Mouse (Mus musculus) lung, postnatal 4 days (tissue): Measurements from ENCODE around the gene Ano1.

Experiments
- DNase-seq, 2 experiments: peaks; one replicate each; pipeline ENCODE4 v3.0.0; 2021

Ano1 gene

DNA sequence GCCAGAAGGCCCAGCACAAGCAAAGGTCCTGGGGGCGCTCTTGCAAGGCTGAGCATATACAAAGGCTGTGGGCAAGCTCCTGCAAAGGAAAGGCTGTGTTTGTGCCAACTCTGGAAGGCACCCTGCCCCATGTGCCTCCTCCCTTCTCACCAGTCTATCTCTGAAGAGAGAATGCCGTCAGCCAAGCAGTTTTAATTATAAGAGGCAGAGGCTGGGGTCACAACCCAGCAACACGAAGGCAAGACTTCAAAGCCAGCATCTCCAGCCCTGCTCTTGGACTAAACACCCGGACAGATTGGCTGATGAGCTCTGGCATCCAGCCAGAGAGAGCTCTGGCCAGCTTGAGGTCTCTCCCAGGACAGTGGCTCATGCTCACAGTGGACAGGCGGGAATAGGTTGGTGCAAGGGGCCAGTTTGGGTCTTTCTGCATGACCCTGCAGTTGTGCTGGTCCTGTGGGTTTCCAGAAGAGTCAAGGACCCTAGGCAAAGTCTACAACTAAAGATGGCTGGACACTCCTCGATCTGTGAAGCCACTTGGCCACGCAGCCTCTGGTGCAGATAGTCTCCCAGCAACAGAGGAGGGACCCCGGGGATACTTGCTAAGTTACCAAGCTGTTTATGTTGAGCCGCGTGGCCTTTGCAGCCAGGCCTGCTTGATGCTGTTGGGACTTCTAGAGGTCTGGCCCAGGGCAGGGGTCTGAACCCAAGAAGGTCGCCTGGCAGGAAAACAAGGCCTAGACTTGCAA is 12.9 kb upstream of the Ano1 start:
- DNase-seq, result peak; percentile 51 to 75

DNA sequence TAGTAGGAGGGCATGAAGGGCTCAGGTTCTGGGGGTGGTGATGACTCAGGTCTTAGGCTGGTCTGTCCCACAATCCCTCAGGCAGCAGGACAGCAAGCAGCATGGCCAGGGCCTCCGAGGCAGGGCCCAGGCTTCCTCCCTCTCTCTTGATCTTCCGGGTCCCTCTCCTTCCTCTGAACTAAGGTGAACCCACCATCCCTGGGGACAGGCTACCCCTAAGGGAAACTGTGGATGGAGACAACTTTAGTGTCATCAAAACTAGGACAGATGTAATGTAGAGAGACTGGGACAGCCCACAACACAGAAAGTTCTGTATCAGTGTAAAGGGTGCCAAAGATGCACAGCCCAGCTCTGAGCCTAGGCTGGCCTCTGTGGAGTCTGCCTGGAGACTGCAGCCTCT is 12.2 kb upstream of the Ano1 start:
- no peak for DNase-seq

DNA sequence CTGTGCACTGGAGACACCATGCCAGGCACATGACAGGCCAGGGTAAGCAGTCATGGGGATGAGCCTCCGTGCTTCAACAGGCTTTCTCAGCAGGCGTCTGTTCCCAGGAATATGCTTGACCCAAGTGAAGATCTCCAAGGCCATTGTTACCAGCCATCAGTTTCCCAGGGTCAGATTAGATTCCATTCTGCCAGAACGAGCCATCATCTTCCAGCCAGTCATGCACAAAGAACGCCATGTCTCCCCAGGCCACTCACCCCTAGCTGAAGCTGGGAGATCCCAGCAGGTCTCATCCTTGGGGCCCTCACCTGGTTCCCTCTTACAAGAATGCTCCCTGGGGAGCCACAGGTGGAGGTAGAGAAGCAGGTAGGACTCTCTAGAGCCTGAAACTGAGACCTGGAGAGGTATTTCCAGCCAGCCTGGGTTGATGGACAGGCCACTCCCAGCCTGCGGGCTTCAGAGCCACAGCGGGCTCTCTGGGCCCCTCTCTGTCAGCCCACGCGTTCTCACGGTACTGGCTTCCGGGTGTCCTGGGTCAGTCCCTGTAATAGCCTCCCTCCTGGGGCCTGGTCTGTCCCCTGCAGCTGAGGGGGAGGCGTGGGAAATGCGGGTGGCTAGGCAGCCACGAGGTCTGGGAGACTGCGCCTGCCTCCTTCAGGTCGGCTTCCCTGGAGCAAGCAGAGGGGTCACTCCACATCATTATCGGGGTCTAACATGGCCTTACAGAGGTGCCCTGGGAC is 10.9 kb upstream of the Ano1 start:
- DNase-seq, result peak in 1 of 2 experiments; percentile 44

DNA sequence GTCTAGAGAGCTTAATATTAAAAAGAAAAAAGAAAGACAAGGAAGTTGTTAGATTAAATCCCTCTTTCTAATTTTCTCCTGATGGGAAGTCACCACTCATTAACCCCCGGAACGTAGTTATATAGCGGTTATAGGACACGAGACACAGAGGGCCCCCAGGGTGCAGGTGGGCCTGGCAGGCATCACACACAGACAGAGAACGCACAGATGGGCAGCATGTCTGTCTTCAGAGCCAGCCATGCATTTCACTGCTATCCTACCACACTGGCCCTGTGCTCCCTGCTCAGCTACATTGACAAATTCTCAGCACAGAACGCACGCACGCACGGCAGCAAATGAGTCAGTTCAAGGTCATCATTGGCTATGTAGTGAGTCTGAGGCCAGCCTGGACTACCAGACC is 8.5 kb upstream of the Ano1 start:
- DNase-seq, result no peak

DNA sequence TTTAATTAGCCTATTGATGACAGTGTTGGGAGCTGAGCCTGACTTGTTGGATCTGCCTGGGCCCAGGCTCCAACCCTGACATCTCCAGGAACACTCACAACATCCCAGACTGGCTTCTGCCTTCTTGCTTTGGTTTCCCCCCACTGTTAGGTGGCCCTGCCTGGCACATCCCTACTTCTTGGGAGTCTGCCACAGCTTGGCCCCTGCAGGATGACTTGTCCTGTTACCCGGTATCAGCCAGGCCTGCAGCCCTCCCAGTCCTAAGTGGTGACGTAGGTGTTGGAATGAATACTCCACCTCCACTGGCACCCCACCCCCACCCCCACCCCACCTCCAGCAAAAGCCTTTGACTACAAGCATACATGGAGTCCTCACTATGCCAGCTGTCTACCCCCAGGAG is 7.7 kb upstream of the Ano1 start:
- no peak for DNase-seq

DNA sequence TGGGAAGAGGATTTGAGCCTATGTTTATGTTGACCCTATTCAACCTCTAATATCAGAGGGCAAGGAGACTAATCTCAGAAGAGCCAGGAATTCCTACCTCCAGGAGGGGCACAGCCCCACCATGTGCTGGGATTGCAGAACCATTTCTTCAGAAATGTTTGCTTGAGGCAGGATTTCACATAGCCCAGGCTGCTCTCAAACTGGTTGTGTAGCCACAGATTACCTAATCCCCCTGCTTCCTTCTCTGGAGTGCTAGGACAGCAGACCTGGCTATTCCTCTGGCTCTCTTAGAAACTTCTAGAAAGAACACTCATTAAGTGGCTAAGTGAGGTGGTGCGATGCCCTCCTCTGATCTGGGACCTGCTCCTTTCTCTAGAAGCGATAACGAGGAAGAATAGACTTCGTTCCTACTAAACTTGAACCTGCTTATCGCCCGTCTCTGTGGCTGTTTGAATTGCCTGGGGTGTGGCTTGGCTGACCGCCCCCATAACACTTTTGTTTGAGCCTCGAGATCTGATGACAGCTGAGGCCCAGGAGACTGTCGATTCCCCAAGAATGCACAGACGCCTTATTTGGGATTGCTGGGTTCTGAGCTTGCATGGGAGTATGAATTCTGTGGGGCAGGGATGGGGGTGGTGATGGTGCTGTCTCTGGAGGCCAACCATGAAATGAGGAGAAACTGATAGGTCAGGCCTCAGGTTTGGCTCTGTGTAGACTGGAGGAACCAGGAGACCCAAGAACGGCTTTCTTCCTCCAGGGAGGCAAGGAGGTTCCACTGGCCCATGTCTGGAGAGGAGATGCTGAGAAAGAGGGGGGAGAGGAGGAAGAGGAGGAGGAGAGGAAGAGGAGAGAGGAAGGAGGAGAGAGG is 4.0 kb upstream of the Ano1 start:
- peak in 1 of 2 experiments; percentile 55 for DNase-seq

DNA sequence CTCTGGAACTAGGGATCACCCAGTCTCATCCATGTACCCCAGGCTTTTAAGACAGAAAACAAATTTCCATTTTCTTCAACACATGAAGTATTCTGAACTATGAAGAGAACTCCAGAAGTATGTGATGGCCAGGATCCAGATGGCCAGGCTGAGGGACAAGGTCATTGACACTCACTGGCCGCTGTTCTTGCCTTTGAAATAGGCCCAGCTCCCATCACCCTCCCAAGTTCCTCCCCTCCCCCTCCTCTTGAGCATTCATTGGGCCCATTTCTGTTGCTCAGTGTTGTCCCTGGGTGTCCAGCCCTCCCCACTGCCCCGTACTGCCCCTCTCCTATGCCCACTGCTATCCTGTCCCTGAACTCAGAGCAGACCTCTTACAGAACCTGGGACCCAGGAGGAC is 2.9 kb upstream of the Ano1 start:
- peak in 1 of 2 experiments; percentile 52 for DNase-seq

DNA sequence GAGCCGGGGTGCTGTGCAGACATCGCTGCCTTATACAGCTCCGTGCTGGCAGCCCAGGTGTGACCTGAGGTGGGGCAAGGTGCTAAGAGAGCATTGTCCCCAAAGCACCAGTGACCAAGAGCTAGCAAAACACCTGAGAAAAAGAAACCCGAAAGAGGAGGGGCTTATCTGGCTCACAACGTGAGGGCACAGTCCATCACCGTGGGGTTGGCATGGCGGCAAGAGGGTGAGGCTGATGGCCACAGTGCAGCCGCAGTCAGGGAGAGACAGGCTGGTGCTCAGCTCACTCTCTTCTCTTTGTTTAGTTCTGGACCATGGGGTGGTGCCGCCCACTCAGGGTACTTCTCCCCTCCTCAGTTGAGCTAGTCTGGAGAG is 1.9 kb upstream of the Ano1 start:
- no peak for DNase-seq

DNA sequence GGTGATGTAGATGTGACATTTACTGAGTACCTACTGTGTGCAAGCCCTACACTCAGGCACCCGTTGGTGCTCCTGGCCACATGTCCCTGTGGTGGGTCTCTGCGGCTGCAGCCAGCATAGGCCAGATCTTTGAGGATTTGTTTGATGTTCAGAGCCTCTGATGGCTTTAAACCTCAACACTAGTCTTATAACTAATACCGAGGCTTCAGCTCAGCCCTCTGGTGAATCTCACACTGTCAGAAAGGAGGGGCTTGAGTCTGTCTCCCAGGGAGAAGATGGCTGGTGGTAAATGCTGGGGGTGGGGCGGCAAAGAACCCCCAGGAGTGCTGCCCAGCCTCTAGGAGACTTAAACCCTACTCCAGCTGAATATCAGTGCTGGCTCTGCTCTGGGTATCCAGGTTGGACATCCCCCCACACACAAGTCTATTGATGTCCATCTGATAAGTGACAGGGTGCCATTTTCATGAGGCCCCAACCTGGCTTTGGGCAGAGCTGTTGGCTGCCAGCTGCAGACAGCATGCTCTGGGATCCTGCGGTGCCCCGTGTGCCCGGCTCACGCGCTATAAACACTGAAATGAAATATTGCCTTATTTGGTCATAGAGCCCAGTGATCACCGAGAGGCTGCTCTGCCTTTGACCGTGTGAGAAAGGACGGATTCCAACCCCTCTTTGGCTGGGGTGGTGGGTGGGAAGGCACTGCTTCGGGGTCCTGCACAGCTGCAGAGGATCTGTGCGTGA is 1.3 kb upstream of the Ano1 start:
- no peak for DNase-seq

DNA sequence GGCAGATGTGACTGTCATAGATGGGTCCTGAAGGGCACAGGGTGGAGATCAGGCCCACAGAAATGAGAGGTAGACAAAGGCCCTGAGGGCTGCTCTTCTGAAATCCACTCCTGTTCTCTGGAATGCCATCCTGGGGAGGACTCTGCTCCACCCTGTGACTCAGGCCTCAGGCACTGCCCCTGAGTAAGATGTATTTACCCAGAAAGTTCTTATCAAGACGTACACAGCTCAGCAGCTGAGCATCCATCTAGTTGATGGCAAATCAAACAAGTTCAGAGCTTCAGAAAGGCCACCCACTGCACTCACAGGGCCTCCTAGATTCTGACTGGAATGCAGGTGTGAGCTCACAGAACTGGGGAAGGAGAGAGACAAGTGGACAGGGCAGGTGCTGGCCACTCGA is 4.0 kb downstream of the Ano1 start:
- DNase-seq, result peak; percentile 44 to 77

DNA sequence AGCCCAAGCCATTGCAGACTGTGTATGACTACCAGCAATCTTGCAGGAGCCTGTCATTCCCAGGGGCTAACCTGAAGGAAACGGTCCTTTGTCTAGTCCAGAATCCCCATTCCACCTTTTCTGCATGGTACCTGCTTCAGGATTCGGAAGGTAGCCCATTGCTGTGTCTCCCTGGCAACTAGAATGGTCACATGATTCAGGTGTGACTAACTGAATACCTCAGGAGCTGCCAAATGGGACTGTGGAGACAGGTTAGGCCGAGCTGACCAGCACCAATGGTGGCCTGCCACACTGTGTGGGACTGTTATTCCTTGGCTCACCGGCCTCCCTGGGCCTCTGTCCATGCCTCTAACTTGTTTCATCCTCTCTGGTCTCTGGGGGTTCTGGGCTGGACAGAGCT is 5.3 kb downstream of the Ano1 start:
- peak in 1 of 2 experiments; percentile 23 for DNase-seq

DNA sequence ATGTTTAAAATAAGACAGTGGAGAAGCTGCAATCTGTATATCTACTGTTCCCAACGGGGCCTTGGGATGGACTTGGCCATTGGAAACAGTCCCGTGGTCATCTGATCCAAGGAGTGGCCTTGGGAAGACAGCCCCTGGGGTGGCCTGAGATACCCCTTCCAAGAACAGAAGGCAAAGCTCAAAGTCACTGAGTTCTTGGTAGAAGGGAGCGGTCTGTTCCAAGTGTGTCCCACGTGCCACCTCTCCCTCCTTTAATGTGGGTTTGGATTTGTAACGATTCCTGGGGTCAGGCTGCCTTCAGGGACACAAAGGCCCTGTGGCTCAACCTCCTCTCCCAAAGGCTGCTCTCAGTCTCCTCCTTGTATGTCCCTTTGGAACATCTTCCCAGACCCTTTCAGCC is 7.9 kb downstream of the Ano1 start:
- no peak for DNase-seq

DNA sequence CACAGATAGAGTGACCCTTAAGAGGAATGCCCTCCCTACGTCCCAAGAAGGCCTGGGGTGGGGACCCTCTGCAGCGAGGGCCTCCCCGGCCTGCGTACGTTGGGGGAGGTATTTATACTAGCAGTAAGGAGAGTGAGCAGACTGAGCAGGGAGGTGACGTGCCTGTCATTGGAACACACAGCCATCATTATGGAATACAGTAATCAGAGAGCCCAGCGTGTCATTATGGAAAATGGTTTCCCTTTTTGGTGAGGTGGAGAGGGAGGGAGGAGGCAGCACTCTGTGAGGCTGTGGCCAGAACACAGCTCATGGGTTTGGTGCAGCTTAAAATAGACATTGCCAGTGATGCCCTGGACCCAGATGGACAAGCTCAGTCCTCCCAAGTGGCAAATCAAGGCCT is 11.1 kb downstream of the Ano1 start:
- DNase-seq, result peak in 1 of 2 experiments; percentile 21

DNA sequence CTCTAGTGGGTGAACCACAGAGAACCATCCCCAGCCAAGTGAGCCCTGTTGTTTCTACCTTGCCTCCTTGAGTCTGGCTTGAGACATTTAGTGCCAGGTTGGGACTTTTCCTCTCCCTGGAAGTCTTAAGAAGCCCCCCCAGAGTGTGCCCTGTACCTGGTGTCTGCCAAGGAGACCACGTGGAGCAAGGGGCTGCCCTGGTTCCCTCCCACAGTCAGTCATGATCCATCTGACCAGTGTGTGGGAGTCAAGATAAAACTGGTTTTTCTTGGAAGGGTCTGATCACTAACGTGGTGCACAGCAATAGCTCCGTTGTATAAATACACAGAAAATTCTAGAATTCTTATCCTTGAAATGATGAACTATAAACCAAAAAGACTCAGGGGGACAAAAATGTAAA is 12.0 kb downstream of the Ano1 start:
- DNase-seq, result peak in 1 of 2 experiments; percentile 17

DNA sequence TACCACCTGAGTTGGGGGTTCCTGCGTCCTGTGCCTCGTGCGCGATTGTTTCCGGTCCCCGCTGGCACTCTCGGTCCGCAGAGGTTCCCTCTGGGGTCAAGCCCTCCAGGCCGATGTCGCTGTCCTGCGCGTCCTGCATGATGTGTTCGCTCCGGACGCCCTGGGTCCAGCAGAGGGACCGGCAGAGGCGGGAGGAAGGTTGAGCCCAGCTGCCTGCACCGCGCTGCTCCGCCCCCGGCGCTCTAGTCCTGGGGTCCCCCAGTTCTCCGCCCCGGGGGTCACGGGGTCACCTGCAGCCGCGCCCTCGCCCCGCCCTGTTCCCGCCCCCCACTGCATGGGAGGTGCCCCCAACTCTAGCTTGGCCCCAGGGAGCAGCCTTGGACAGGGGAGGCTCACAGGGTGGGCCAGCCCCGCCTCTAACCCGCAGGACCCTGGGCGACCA is 13.4 kb downstream of the Ano1 start:
- peak in 1 of 2 experiments; percentile 34 for DNase-seq

DNA sequence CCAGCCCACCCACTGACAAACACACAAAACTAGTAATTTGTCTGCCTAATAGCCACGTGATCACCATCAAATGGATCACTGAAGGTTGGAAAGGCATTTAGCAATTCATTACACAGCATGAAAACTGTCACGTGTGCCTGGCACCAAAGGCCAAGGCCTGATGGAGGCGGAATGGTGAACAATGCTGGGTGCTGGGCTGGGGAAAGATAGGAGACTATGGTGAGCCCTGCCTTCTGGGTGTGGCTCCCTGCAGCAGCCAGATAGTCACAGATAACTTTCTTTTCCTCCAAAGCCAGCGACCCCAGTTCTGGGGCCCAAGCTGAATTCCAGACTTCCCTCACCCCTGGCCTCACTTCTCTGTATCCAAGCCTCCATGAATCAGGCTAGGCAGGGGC is 19.9 kb downstream of the Ano1 start:
- DNase-seq, result no peak

DNA sequence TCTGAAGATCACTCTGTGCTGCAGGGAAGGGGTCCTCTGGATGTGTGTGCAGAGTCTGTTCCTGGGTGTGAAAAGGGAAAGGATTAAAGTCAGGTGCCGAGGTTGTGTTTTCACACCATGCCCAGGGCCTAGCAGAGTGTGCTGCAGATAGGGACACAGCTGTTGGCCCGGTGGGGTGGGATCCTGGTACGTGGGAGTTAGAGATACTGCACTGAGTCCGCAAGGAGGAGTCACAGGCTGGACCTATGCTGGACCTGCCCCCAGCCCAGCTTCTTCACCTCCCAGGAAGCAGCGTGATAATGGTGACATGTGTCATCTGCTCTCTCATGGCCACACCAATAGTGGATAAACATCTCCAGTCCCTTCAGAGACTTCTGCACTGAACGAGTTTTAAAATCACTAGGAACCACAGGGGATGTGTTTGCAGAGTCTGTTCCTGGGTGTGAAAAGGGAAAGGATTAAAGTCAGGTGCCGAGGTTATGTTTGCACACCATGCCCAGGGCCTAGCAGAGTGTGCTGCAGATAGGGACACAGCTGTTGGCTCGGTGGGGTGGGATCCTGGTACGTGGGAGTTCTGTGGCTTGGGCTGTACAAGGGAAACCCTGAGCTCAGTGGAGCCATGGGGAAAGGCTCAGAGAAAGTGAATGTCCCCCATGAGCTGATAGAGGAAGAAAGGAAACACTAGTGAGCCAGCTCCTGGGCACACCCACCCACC is 20.4 kb downstream of the Ano1 start:
- DNase-seq, result no peak

DNA sequence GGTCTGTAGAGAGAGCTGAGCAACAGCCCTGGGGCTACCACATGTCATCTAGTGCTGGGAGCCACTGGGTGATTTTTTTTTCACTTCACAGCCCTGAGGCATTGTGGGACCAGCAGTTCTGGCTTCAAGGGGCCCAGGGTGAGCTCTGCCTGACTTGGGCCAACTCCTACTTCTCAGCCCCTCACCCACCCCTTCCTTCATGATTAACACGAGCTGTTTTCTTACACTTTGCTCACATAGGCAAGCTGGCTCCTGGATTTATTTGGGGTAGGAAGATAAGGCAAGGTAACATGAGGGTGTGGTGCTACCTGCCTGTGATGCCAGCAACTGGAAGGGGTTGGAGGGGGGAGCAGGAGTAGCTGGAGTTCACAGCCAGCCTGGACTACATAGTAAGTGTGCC is 27.5 kb downstream of the Ano1 start:
- DNase-seq, result peak in 1 of 2 experiments; percentile 9

DNA sequence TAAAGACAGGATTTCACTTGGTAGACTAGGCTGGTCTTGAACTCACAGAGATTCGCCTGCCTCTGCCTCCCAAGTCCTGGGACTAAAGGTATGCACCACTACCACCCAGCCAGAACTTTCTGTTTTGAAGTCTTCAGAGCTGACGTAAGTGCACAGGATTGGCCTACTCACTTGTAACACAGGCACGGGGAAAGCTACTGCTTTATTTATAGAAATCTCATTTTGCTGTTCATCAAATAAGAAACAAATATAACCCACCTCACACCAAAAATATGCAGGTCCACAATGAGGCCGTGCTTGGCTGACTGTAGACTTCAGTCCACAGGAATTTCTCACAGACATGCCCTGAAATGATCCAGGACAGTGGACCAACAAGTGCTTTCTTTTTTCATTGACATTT is 31.8 kb downstream of the Ano1 start:
- DNase-seq, result peak in 1 of 2 experiments; percentile 4

DNA sequence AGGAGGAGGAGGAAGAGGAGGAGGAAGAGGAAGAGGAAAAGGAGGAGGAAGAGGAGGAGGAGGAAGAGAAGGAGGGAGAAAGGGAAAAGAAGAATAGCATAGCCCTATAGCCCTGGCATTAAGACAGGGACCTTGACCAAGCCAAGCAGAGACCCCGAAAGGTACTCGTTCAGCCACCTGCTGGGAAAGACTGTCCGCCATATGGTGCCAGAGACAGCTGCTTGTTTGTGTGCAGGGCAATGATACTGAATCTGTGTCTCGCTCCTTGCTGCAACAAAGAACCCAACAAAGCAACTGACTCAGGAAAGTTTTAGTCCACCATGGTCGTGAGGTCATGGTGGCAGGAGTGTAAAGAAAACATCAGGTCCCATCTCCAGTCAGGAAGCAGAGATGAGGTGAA is 34.0 kb downstream of the Ano1 start:
- no peak for DNase-seq

DNA sequence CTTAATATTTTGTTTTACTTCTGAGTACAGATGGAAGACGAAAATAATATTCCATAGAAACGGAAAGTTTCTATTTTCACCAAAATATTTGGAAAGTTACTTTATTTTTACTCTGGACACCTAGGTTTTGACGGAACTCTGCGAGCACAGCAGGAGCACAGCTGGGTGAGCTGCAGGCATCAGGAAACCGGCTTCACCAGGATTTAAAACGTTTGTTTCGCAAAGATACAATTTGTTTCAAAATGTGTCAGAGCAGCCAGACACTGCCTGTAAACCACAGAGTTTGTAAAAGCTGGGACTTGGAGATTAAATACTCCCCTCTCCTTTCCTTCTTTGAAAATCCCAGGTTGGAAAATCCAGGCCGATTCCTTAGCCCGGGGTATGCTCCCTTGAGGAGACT is 53.9 kb downstream of the Ano1 start:
- DNase-seq, result no peak
